Mouse (Mus musculus): ENCODE measurements at regions not wholly inside any gene's neighbourhood (a gene's known extent, or its start where the extent isn't known, plus 50 kb on each side); places are given as distances from the start of the nearest gene placed in this dataset.

- no peak for DNase-seq
Measured at GRCm38 (mm10) chr6:145310601-145311000, 60.6 kb upstream of the Kras start.

- DNase-seq: no peak
Measured at GRCm38 (mm10) chr6:145309025-145309424, 59.0 kb upstream of the Kras start.

- DNase-seq: no peak
Measured at GRCm38 (mm10) chr6:145307237-145307636, 57.2 kb upstream of the Kras start.

- no peak for DNase-seq
Measured at GRCm38 (mm10) chr6:145306331-145307124, 56.5 kb upstream of the Kras start.

- DNase-seq: no peak
Measured at GRCm38 (mm10) chr6:145305669-145306068, 55.6 kb upstream of the Kras start.

GRCm38 (mm10) chr6:145303641-145304070 is 53.6 kb upstream of the Kras start:
- DNase-seq: peak; percentile 56

GRCm38 (mm10) chr6:145302907-145303640 is 53.0 kb upstream of the Kras start:
- no peak for DNase-seq

GRCm38 (mm10) chr6:145302105-145302504 is 52.1 kb upstream of the Kras start:
- no peak for DNase-seq

GRCm38 (mm10) chr6:145300266-145300858 is 50.3 kb upstream of the Kras start:
- no peak for DNase-seq

Measured in adrenal gland, postnatal 10 days (tissue).